Mouse (Mus musculus) erythroblast, embryonic 14.5 days (primary cell): ENCODE results near the gene Rad23b.

Experiments
- GATA1 ChIP-seq: IDR thresholded peaks from 2 replicates; pipeline ENCODE4 v1.6.1; 2012; ENCODE audit warnings: low read length, inconsistent platforms, mixed read lengths
- TAL1 ChIP-seq: IDR thresholded peaks from 3 replicates; pipeline ENCODE4 v1.6.1; 2012; ENCODE audit warnings: low read length, inconsistent platforms, mixed read lengths

GRCm38 (mm10) chr4:55342602-55343001, 7.2 kb upstream of the Rad23b start:
- TF ChIP-seq GATA1: no peak
- TF ChIP-seq TAL1: no peak
